Mouse (Mus musculus) erythroid progenitor cell, adult 5-6 weeks (primary cell): Measurements from ENCODE around the gene Sf3a3. TPM values are rescaled to one million over a fixed set of nuclear protein-coding genes. Genes with fewer than 3 reads are reported as not detected.
A peak's percentile ranks its signal among the peaks of the same experiment; 100 is the strongest.
"Not testable (repeated sequence)": the region's sequence is repeated elsewhere in the genome, so short reads cannot be mapped to it uniquely, and the experiment has no call there.

ENCODE experiments used
- ATAC-seq: replicated peaks from 2 replicates; pipeline ENCODE4 v1.8.0; 2016; ENCODE audit warnings: moderate number of reproducible peaks, mild to moderate bottlenecking, moderate TSS enrichment, inconsistent platforms; ENCODE audit not compliant: poor library complexity, low FRiP score, severe bottlenecking
- total RNA-seq, 2 experiments: library from RNA; stranded (forward) in 1 of 2; stranded (reverse) in 1 of 2; fragments of 150-400 nt in 1 of 2; fragments of 186-747, 209-891 nt in 1 of 2; gene quantifications; 2 replicates each; pipeline versions ENCODE4 v1.2.3 to v1.2.4; 2015 to 2017; ENCODE audit warnings: low replicate concordance in 2 of 2

The Sf3a3 gene
- total RNA-seq, 2 experiments from 2014 or later = 37.7 to 54.1 TPM

DNA sequence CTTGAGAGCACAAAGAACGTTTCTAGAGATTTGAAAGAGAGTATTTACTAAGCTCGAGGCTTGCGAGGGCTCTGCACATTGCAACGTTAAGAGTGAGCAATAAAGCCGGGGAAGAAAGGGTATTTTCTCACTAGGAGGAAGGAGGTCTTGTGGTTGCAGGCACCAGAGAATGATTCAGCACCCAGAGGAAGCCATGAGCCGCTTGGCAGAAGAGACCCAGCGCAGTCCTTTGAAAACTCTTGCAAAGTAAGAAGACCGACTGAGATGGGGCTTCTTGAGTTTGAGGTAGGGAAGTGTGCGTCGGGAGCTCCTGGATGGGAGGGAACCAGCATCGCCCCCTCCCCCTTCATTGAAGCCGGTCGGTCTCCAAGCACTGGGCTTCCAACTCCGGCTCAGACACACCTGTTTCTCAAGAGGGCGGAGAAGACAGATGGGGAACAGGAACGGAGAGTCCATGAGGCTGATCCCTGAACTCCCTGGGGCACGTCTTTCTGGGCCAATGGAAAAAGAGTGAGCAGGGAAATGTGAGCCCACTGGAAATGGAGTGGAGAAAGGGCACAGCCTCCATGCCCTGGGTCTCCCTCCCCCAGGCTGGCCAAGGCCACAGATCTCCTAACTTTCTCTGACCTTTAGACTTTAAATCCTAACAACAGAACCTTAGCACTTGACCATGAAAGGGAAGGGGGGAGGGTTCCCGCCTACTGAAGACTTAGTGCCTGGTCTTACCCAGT, 18.6 kb upstream of the Sf3a3 start:
- ATAC-seq = no peak

DNA sequence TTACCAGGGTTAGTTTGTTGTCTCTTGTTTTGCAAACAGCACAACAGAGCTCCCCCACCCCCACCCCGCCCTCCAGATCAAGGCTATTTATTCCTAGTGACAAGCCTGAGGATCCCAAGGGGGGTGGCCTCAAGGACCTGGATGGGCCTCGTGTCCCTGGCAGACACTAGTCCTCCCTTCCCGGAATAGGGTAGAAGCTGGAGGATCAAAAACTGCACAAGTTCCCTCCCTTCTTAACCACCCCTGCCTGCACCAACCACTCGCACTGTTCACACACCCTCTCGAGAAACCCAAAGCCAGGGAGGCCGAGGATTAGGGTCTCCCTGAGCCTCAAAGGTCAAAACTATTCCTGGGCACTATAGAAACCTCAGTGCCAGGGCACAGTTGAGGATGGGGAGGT, 14.8 kb upstream of the Sf3a3 start:
- ATAC-seq = no peak

DNA sequence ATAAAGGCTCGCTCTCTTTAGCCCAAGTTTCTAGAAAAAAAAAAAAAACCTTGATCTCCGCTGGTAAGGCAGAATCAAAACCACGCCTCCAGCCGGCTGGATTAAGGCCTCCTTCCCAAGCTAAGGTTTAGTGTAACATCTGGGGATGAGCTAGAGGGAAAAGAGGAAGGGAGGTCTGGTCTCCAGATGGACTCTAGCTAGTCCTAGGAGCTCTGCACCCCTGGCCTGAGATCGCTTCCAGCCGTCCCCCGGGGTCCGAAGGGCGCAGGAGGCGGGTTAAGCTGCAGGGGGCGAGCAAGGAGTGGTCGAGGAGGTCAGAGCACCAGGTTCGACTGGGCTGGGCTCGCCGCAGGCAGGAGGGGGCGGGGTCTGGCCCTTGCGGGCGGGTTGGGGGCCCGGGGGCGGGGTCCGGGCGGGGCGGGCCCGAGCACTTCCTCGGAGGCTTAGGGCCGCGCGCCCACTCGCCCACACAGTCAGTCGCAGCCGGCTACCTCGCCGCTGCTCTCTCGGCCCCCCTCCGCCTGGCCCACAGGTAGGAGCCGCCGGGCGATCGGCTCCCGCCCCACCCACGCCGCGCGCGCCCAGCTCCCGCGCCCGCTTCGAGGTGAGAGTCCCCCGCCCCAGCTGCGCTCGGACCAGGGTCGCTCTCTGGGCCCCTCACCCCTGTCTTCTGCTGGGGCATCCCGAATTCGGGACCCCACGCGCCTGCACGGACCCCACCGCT, 14.2 kb upstream of the Sf3a3 start, which contains the start of gene Fhl3:
Fhl3 (plus strand) TSS at position 454 of the 724 bp plus-strand sequence.
- no peak for ATAC-seq

DNA sequence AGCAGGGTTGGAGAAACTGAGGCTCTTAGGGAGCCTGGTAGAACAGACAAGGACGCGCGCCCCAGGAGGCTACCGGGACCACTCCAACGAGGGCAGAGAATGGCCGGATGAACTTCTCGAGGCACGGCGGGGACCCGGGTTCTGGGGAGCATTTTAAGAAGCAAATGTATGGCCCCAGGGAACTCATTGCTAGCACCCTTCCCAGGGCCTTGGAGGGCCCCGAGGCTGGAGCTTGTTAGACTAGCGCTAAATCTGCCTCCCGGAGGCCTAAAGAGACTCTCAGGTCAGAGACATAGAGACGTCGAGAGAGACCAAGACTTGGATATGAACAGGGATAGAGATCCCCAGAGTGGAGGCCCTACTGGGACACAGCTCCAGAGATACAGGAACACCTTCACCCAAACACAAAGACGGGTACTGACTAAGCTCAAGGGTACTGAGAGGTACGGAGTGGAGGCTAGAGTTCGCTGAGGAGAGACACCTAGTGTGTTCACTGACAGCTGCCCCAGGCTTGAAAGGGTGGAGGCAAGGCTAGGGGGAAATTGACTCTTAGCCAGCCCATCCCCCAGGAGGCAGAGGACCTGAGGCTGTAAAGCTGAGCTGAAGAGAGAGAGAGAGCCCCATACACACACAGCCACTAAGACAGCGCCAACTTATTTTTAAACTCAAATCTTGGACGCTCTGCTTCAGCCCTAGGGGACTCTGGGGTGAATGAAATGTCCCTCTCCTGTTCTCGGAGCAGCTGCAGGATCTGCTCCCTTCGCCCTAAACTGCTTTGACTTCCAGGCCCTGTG, 13.3 kb upstream of the Sf3a3 start:
- no peak for ATAC-seq

DNA sequence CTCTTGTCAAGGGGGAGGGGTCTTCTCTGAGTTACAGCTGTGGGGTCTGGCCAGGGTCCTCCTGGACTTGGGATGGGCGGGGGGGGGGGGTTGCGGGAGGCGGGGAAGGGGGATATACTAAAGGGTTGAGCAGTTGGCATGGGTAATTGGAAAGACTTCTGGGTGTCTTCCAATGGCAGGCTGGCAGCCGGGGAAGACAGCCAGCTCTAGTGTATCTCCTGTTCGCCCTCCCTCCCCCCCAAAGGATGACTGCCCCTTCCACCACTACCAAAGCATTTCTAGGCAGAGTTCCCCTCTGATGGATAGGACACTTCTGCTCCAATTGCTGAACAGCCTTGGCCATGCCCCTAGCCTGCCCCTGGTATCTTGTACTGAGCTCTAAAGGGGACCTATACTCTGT, 12.7 kb upstream of the Sf3a3 start:
- ATAC-seq = no peak

DNA sequence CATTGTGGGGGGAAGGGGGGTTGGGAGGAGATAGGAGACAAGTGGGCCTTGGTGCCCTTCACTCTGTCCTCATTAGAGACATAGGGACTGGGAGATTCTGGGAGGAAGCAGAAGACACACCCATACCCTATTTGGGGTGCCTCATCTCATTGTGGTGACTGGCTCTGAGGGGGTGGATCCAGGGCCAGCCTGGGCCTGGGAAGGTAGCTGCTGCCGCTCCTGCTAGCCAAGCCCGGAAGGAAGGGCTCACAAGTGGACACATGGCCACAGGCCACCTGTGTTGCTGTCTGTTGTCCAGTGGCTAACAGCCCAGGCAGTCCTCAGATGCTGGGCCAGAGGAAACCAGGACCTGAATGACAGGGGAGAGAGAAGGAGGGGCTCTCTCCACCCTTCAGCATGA, 11.2 kb upstream of the Sf3a3 start:
- no peak for ATAC-seq

DNA sequence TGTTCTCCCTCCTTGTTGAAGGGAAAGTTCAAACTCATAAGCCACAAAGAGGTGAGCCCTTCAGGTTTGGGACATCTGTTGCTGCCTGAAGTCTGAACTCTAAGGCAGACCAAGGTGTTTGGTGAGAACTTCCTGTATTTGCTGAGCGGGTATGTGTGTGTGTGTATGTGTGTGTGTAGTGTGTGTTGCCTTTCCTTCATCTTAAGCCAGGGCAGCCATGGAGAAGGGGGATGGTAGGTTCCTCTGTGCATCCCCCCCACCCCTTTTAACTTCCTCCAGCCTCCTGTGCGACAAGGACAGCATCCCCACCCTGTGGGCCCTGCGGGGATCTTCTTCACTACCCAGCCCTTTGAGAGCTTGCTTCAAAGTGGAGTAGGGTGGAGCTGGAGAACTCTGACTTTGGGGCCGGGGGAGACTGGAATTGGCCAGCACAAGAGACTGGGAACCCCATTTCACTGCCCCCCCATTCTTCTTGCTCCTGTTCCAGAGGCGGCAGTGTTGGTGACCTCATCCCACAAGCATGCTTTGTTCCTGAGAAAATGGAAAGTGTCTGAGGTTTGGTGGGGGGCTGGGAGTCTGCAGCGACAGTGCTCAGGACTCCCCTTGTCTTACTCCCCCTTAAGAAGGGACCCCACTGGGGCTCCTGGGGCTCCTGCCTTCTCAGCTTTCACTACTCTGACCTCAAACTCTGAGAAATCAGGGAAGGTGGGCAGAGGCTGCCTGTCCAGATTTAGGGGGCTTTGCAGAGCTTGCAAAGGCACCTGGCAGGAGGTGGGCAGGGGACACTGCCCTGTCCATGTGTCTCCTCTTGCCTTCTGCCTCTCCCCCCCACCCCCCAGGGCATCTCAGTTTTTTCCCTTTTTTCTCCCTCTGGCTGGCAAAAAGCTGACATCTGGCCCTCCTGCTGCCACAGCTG, 10.4 kb upstream of the Sf3a3 start:
- no peak for ATAC-seq

DNA sequence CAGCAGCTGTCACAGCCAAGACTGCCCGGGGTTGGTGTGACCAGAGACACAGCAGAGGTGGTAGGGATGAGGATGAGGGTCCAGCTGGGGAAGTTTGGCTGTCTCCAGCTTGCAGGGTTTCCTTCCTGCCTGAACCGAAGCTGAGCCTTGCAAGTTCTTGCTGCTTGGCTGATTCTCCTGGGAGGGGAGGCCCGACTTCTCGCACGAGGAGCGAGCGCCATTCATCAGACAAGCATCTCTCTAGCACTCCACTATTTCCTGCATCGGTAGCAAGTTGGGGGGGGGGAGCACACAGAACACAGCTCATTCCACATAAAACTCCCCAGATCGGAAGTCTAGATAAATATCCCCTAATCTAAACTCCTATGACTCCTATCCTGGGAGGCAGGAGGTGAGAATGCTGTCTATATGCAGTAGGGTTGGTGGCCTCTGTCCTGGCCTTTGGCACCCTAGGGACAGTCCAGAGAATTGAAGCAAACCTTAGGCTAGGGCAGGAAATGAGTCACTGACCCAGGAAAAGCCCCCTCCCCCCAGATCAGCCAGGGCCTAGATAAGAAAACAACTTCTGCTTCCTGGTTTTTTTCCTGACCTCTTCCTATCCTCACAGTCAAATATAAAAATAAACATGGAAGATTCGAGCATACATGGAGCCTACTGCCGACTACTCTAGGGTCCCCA, 9.6 kb upstream of the Sf3a3 start:
- no peak for ATAC-seq

DNA sequence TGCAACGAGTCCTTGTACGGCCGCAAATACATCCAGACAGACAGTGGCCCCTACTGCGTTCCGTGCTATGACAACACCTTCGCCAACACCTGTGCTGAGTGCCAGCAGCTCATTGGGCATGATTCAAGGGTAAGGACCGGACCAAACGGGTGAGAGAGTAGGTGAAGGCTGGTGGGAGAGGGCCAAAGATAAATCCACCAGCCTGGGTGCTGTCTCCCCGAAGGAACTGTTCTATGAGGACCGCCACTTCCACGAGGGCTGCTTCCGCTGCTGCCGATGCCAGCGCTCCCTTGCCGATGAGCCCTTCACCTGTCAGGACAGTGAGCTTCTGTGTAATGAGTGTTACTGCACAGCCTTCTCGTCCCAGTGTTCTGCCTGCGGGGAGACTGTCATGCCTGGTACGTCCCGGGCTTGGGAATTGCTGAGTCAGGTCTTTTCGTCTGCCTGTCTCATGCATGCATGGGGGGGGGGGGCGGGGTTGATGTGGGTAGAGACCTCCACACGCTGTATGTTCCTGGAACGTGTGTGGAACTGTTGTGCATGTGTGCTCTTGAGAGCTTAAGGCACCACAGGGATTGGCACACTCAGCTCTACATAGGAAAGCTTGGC, 8.8 kb upstream of the Sf3a3 start:
- no peak for ATAC-seq

DNA sequence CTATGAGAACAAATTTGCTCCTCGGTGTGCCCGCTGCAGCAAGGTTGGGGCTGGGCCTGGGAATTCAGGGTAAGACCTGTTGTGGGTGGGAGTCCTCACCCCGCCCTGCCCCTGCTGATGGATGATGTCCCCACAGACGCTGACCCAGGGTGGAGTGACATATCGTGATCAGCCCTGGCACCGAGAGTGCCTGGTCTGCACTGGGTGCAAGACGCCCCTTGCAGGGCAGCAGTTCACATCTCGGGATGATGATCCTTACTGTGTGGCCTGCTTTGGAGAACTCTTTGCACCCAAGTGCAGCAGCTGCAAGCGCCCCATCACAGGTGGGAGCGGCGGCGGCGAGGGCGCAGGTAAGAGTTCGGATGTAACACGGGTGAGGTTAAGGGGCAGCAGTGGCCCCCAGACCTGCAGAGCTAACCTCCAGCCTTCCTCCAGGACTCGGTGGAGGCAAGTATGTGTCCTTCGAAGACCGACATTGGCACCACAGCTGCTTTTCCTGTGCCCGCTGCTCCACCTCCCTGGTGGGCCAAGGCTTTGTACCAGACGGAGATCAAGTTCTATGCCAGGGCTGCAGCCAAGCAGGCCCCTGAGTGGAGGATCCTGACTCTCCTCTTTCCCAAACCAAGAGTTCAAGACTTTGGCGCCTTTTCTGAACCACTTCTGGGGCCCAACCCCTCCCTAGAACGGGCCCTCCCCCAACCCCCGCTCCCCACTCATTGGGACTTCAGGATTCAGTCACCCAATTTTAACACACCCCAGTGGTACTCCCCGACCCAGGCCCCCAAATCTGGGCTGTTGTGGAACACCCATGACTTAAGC, 7.0 kb upstream of the Sf3a3 start:
- ATAC-seq = not testable (repeated sequence)

DNA sequence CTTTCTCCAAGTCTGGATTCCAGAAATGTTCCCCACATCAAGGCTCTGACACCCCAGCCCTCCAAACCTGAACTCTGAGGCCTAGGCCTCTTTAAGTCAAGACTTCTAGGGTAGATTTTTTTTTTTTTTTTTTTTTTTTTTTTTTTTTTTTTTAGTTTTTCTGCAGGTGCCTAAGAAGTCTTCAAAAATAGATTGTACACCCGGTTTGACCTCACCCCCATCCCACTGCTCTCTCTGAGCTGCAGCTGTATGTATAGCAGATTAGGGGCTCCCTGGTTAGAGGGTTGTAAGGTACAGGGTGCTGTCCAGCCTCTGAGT, 6.4 kb upstream of the Sf3a3 start:
- not testable (repeated sequence) for ATAC-seq

DNA sequence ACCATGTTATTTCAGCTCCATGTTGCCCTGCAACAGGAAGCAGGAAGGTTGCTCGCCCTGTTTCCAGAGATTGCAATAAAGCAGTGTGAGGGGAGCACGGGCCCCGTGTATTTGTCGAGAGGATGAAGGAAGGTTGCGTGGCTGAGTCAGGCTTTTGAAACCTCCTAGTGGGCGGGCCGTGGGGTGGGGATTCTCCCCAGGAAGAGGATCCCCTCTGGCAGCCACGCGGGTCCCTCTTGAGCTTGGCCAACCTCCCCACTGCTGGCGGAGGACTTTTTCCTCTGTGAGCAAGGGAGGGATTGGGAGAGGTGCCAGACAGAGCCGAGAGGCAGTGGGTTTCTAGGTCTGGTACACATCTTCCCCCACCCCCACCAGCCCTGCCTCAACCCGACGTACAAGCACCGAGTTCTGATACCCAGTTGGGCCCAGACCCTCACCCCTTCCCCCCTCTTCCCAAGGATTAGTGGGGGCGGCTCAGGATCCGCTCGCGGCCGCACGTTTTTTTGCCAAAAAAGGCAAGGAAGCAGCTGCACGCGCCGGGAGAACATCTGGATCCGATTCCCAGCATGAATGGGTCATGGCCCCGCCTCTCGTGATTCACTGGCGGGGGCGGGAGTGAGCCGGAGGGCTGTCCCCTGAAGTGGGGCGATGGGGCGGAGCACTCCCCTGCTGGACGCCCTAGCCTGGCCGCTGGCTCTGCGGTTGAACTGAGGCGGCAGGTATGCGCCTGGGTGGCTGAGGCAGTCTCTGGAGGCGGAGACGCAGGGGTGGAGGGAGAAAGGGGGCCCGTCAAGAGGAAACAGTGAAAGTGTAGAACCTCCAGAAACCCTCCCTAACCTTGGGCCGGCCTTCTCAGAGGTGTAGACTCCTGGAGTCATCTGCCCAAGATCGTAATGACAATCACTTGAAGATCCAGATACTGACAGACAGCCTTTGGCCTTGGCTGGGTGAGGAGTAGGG, 5.8 kb upstream of the Sf3a3 start:
- ATAC-seq = peak; percentile 56

DNA sequence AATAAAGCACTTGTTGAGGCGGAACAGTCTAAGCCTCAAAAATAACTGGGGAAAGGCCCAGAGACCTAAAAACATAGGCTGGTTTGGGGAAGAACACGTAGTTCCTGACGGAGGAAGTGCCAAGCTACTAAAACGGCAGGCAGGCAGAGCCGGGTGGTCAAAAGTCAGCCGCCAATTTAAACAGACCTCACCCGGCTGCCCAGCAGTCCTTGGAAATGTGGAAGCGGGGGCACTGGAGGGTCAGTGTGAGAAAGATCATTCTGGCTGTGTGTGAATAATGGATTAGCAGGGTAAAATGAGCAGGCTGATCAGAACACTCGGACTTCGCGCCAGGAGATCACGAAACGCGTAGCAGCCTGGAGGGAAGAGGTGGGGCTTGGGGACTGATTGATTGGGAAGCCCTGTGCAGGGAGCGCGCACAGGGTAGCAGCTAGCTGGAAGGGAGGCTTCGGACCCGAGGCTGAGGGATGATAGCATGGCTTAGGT, 4.6 kb upstream of the Sf3a3 start:
- no peak for ATAC-seq

DNA sequence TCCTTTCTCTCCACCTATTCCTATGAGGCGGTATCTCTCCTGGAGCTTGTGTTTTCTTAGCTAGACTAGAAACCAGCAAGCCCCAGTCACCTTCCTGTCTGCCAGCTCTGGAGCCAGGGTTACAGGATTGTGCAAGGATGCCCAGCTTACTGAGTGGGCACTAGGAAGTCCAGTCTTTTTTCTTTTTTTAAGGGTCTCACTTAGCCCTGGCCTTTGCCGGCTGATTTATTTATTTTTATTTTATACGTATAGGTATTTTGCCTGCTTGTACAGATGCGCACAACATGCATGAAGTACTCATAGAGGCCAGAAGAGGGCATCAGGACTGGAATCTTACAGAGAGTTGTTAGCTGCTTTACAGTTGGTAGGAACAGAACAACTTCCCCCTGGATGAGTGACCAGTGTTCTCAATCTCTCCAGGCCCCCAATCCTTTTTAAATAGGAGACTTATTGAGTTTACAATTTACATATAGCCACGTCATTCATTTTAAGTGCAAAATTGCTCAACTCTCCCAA, 3.7 kb upstream of the Sf3a3 start:
- 0 out of 2 replicates have a peak, but pooled peaks have one; percentile 36 for ATAC-seq

DNA sequence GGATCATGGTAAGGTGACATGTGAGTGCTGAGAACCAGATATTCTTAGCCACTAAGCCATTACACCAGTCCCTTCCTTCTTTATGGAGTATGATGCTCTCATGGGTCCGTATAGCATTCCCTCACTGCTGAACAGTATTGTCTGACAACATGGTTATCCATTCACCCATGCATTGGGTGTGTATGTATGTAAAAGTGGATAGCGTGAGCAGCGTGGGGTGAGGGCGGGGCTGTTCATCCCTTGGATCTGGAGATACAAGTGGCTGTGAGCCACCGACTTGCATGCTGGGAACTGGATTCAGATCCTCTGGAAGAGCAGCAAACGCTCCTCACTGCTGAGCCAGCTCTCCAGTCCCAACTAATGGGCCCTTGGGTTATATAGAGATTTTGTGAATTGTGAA, 2.0 kb upstream of the Sf3a3 start:
- ATAC-seq = peak; percentile 67

DNA sequence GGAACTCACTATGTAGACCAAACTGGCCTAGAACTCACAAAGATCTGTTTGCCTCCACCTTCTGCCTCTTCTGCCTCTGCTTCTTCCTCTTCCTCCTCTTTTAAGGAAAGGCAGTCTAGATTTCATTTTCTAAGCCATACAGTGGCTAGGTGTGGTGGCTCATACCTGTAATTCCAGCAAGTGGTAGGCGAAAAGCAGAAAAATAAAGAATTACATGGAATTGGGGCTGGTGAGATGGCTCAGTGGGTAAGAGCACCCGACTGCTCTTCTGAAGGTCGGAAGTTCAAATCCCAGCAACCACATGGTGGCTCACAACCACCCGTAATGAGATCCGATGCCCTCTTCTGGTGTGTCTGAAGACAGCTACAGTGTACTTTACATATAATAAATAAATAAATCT, 726 bp upstream of the Sf3a3 start:
- ATAC-seq = not testable (repeated sequence)
